Mouse (Mus musculus): ENCODE data around the gene Aqp3.

GRCm38 (mm10) chr4:41086947-41087346 lies 11.0 kb downstream of the Aqp3 start:
- TF ChIP-seq EP300 (IDR thresholded peaks at IDR 0.05; ENCODE audit: low read depth) (no peak), CTCF (IDR thresholded peaks at IDR 0.05; ENCODE audit: low read depth) (0 out of 2 replicates have a peak, but pooled peaks have one; percentile 4)

Data from liver, embryonic 14.5 days (tissue).